Mouse (Mus musculus) cerebellum, adult 2 months (tissue): ENCODE measurements around the gene Ugt1a8.

Experiments used
- CTCF ChIP-seq: fragments of 200-500 bp; IDR thresholded peaks from 2 replicates; pipeline ENCODE4 v1.5.1; 2011; ENCODE audit warnings: low read depth, mild to moderate bottlenecking, control low read depth, low read length, moderate library complexity, borderline replicate concordance; ENCODE audit not compliant: insufficient read depth
- POLR2A ChIP-seq: fragments of 200-500 bp; IDR thresholded peaks from 2 replicates; pipeline ENCODE4 v1.6.1; 2011; ENCODE audit warnings: low read length, control low read depth, borderline replicate concordance; ENCODE audit not compliant: insufficient read depth

- no peak for TF ChIP-seq CTCF
- TF ChIP-seq POLR2A, result no peak
Observed at GRCm38 (mm10) chr1:88230981-88231802, 143.6 kb downstream of the Ugt1a8 start.
